Mouse (Mus musculus): ENCODE data around the gene Kcnk1. TPM values are rescaled to one million over a fixed set of nuclear protein-coding genes. Genes with fewer than 3 reads are reported as not detected.

Gene Kcnk1
- polyA plus RNA-seq, 1 experiment from 2014 or later, result 63.8 TPM

DNA sequence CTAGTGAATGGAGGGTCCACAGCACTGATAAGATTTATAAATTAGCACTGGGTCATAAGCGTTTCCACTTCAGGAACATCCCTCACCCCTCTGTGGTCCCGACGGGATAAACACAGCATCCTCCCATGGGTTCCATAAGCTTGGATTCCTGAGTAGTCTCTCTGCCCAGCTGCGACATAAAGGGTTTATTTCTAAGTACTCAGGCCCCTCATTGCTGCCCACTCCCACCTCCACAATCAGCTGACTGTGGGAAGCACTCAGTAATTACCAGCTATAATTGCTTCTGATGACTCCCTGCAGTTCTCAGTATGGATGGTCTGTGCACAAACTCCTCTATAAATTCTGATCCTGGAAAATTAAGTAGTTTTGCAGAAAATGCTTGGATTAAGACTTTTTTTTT is 58.9 kb downstream of the Kcnk1 start:
- Histone ChIP-seq H3K9me3 (replicated peaks; ENCODE audit: control insufficient read depth, low read length) (no peaks in the 10 kb centered on the region), H3K4me3 (replicated peaks; ENCODE audit: low read length) (no peak overlapping the region), H3K4me1 (ENCODE audit: control insufficient read depth, insufficient read depth, low read length) (no peaks in the 10 kb centered on the region), H3K36me3 (ENCODE audit: control insufficient read depth, insufficient read depth, low read length) (no peaks in the 10 kb centered on the region), H3K4me2 (ENCODE audit: low read depth, low read length) (no peak overlapping the region), H3K9ac (ENCODE audit: low read length) (no peak overlapping the region), H3K27ac (ENCODE audit: low read length) (no peak overlapping the region), H3K27me3 (ENCODE audit: control insufficient read depth, insufficient read depth, low read length) (no peaks in the 10 kb centered on the region)
- 61% methylated on average over 4 of the region's 4 CpGs for WGBS
- no peak for ATAC-seq (ENCODE audit: insufficient read depth, low FRiP score)

GRCm38 (mm10) chr8:126058876-126059275 is 63.9 kb downstream of the Kcnk1 start:
- Histone ChIP-seq H3K36me3 (ENCODE audit: control insufficient read depth, insufficient read depth, low read length) (no peaks in the 10 kb centered on the region), H3K9me3 (replicated peaks; ENCODE audit: control insufficient read depth, low read length) (no peaks in the 10 kb centered on the region), H3K4me3 (replicated peaks; ENCODE audit: low read length) (no peak overlapping the region), H3K4me1 (ENCODE audit: control insufficient read depth, insufficient read depth, low read length) (no peaks in the 10 kb centered on the region), H3K9ac (ENCODE audit: low read length) (no peak overlapping the region), H3K4me2 (ENCODE audit: low read depth, low read length) (no peak overlapping the region), H3K27me3 (ENCODE audit: control insufficient read depth, insufficient read depth, low read length) (no peaks in the 10 kb centered on the region), H3K27ac (ENCODE audit: low read length) (no peak overlapping the region)
- no peak for ATAC-seq (ENCODE audit: insufficient read depth, low FRiP score)
- WGBS, result 87% methylated on average over 4 of the region's 4 CpGs

- no peak overlapping the region for H3K27ac ChIP-seq (ENCODE audit: low read length)
- no peaks in the 10 kb centered on the region for H3K27me3 ChIP-seq (ENCODE audit: control insufficient read depth, insufficient read depth, low read length)
- no peak overlapping the region for H3K4me2 ChIP-seq (ENCODE audit: low read depth, low read length)
- 62% methylated on average over 10 of the region's 10 CpGs for WGBS
- no peak overlapping the region for H3K9ac ChIP-seq (ENCODE audit: low read length)
- no peaks in the 10 kb centered on the region for H3K36me3 ChIP-seq (ENCODE audit: control insufficient read depth, insufficient read depth, low read length)
- H3K9me3 ChIP-seq (replicated peaks; ENCODE audit: control insufficient read depth, low read length), result no peaks in the 10 kb centered on the region
- ATAC-seq (ENCODE audit: insufficient read depth, low FRiP score), result no peak
- no peaks in the 10 kb centered on the region for H3K4me1 ChIP-seq (ENCODE audit: control insufficient read depth, insufficient read depth, low read length)
- H3K4me3 ChIP-seq (replicated peaks; ENCODE audit: low read length), result no peak overlapping the region
Measured at GRCm38 (mm10) chr8:126062844-126063243, 67.9 kb downstream of the Kcnk1 start.

- Histone ChIP-seq H3K9ac (ENCODE audit: low read length) (no peak overlapping the region), H3K27ac (ENCODE audit: low read length) (no peak overlapping the region), H3K9me3 (replicated peaks; ENCODE audit: control insufficient read depth, low read length) (no peaks in the 10 kb centered on the region), H3K27me3 (ENCODE audit: control insufficient read depth, insufficient read depth, low read length) (no peaks in the 10 kb centered on the region), H3K4me3 (replicated peaks; ENCODE audit: low read length) (no peak overlapping the region), H3K4me2 (ENCODE audit: low read depth, low read length) (no peak overlapping the region), H3K36me3 (ENCODE audit: control insufficient read depth, insufficient read depth, low read length) (no peaks in the 10 kb centered on the region), H3K4me1 (ENCODE audit: control insufficient read depth, insufficient read depth, low read length) (no peaks in the 10 kb centered on the region)
- no peak for ATAC-seq (ENCODE audit: insufficient read depth, low FRiP score)
- WGBS, result 66% methylated on average over 9 of the region's 9 CpGs
Measured at GRCm38 (mm10) chr8:126063832-126064409, 69.0 kb downstream of the Kcnk1 start.

- no peak overlapping the region for H3K4me3 ChIP-seq (replicated peaks; ENCODE audit: low read length)
- no peak overlapping the region for H3K4me2 ChIP-seq (ENCODE audit: low read depth, low read length)
- 45% methylated on average over 8 of the region's 8 CpGs for WGBS
- H3K27me3 ChIP-seq (ENCODE audit: control insufficient read depth, insufficient read depth, low read length), result no peaks in the 10 kb centered on the region
- H3K9ac ChIP-seq (ENCODE audit: low read length), result no peak overlapping the region
- H3K27ac ChIP-seq (ENCODE audit: low read length), result no peak overlapping the region; the same call in 1 of the 2 replicates
- no peaks in the 10 kb centered on the region for H3K36me3 ChIP-seq (ENCODE audit: control insufficient read depth, insufficient read depth, low read length)
- no peaks in the 10 kb centered on the region for H3K4me1 ChIP-seq (ENCODE audit: control insufficient read depth, insufficient read depth, low read length)
- no peaks in the 10 kb centered on the region for H3K9me3 ChIP-seq (replicated peaks; ENCODE audit: control insufficient read depth, low read length)
- no peak for ATAC-seq (ENCODE audit: insufficient read depth, low FRiP score)
Measured at GRCm38 (mm10) chr8:126064587-126065145, 69.7 kb downstream of the Kcnk1 start.

DNA sequence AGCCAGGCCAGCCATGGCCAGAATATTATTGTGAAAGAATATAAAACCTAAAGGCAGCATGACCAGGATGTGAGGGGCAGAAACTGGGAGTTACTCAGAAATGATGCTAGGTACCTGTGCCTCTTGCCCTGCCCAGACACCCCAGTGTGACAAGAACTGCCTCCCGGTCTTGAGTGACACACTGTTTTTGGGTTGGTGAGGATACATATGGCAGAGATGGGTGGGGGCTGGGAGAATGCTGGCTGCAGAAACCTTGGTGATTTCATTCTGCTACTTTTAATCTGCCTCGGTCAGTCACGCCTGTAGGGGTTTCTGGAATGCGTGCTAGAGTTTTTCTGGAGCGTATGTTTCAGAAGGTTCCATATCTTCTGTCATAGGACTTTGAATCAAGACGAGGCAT is 72.3 kb downstream of the Kcnk1 start:
- WGBS, result 62% methylated on average over 6 of the region's 6 CpGs

GRCm38 (mm10) chr8:126068136-126068535 is 73.2 kb downstream of the Kcnk1 start:
- H3K9ac ChIP-seq (ENCODE audit: low read length), result no peak overlapping the region
- H3K27me3 ChIP-seq (ENCODE audit: control insufficient read depth, insufficient read depth, low read length), result no peaks in the 10 kb centered on the region
- H3K27ac ChIP-seq (ENCODE audit: low read length), result no peak overlapping the region
- H3K4me1 ChIP-seq (ENCODE audit: control insufficient read depth, insufficient read depth, low read length), result no peaks in the 10 kb centered on the region
- no peaks in the 10 kb centered on the region for H3K36me3 ChIP-seq (ENCODE audit: control insufficient read depth, insufficient read depth, low read length)
- no peak overlapping the region for H3K4me2 ChIP-seq (ENCODE audit: low read depth, low read length)
- H3K9me3 ChIP-seq (replicated peaks; ENCODE audit: control insufficient read depth, low read length), result no peaks in the 10 kb centered on the region
- H3K4me3 ChIP-seq (replicated peaks; ENCODE audit: low read length), result no peak overlapping the region
- no peak for ATAC-seq (ENCODE audit: insufficient read depth, low FRiP score)
- WGBS, result 87% methylated on average over 6 of the region's 6 CpGs

More for the DNA sequence above, 72.3 kb downstream of the Kcnk1 start:
- Histone ChIP-seq H3K9me3 (replicated peaks; ENCODE audit: control insufficient read depth, low read length) (no peaks in the 10 kb centered on the region), H3K36me3 (ENCODE audit: control insufficient read depth, insufficient read depth, low read length) (no peaks in the 10 kb centered on the region), H3K27ac (ENCODE audit: low read length) (no peak overlapping the region), H3K4me3 (replicated peaks; ENCODE audit: low read length) (no peak overlapping the region), H3K9ac (ENCODE audit: low read length) (no peak overlapping the region), H3K4me2 (ENCODE audit: low read depth, low read length) (no peak overlapping the region), H3K27me3 (ENCODE audit: control insufficient read depth, insufficient read depth, low read length) (no peaks in the 10 kb centered on the region), H3K4me1 (ENCODE audit: control insufficient read depth, insufficient read depth, low read length) (no peaks in the 10 kb centered on the region)
- ATAC-seq (ENCODE audit: insufficient read depth, low FRiP score), result no peak

- no peak overlapping the region for H3K4me2 ChIP-seq (ENCODE audit: low read depth, low read length)
- WGBS, result 72% methylated on average over 5 of the region's 5 CpGs
Measured at GRCm38 (mm10) chr8:126072678-126073077, 77.7 kb downstream of the Kcnk1 start.

GRCm38 (mm10) chr8:126073141-126073740 is 78.3 kb downstream of the Kcnk1 start:
- Histone ChIP-seq H3K9me3 (replicated peaks; ENCODE audit: control insufficient read depth, low read length) (no peaks in the 10 kb centered on the region), H3K27me3 (ENCODE audit: control insufficient read depth, insufficient read depth, low read length) (no peaks in the 10 kb centered on the region; the same call in 1 of the 2 replicates), H3K27ac (ENCODE audit: low read length) (no peak overlapping the region), H3K4me2 (ENCODE audit: low read depth, low read length) (no peak overlapping the region), H3K36me3 (ENCODE audit: control insufficient read depth, insufficient read depth, low read length) (no peaks in the 10 kb centered on the region), H3K4me1 (ENCODE audit: control insufficient read depth, insufficient read depth, low read length) (no peaks in the 10 kb centered on the region), H3K4me3 (replicated peaks; ENCODE audit: low read length) (no peak overlapping the region), H3K9ac (ENCODE audit: low read length) (no peak overlapping the region)
- WGBS, result 67% methylated on average over 7 of the region's 7 CpGs
- no peak for ATAC-seq (ENCODE audit: insufficient read depth, low FRiP score)

More at GRCm38 (mm10) chr8:126072678-126073077, 77.7 kb downstream of the Kcnk1 start:
- Histone ChIP-seq H3K36me3 (ENCODE audit: control insufficient read depth, insufficient read depth, low read length) (no peaks in the 10 kb centered on the region), H3K9ac (ENCODE audit: low read length) (no peak overlapping the region), H3K9me3 (replicated peaks; ENCODE audit: control insufficient read depth, low read length) (no peaks in the 10 kb centered on the region), H3K27me3 (ENCODE audit: control insufficient read depth, insufficient read depth, low read length) (no peaks in the 10 kb centered on the region; the same call in 1 of the 2 replicates), H3K4me1 (ENCODE audit: control insufficient read depth, insufficient read depth, low read length) (no peaks in the 10 kb centered on the region), H3K4me3 (replicated peaks; ENCODE audit: low read length) (no peak overlapping the region), H3K27ac (ENCODE audit: low read length) (no peak overlapping the region)
- no peak for ATAC-seq (ENCODE audit: insufficient read depth, low FRiP score)
